Mouse (Mus musculus) forebrain, embryonic 14.5 days (tissue): Measurements from ENCODE around the gene Slc7a5. TPM values are rescaled to one million over a fixed set of nuclear protein-coding genes. Genes with fewer than 3 reads are reported as not detected.

Source experiments
- ATAC-seq: fragments of 200-750 bp; cut with Nextera tagmentation; 2 replicates; pipeline ENCODE4 v1.8.0; 2017; ENCODE audit warnings: mild to moderate bottlenecking, moderate library complexity
- DNase-seq: peaks from one replicate; pipeline ENCODE4 v3.0.0-alpha.2; 2015; ENCODE audit warnings: low spot score
- H3K27ac ChIP-seq: fragments of 300-500 bp; sonication (generic); 2 replicates; pipeline ENCODE4 v1.5.1; 2014; ENCODE audit warnings: low read depth, mild to moderate bottlenecking, control low read depth, low read length, moderate library complexity
- H3K27me3 ChIP-seq: fragments of 300-500 bp; sonication (generic); replicated peaks from 2 replicates; pipeline ENCODE4 v1.6.1; 2014; ENCODE audit warnings: low read length, control low read depth, mixed read lengths; ENCODE audit not compliant: control insufficient read depth, insufficient read depth
- H3K36me3 ChIP-seq: fragments of 300-500 bp; sonication (generic); 2 replicates; pipeline ENCODE4 v1.6.1; 2014; ENCODE audit warnings: low read length, control low read depth; ENCODE audit not compliant: control insufficient read depth, insufficient read depth
- H3K4me1 ChIP-seq: fragments of 300-500 bp; sonication (generic); 2 replicates; pipeline ENCODE4 v1.6.1; 2014; ENCODE audit warnings: antibody characterized with exemption, low read length, control low read depth; ENCODE audit not compliant: control insufficient read depth, insufficient read depth
- H3K4me2 ChIP-seq: fragments of 300-500 bp; sonication (generic); 2 replicates; pipeline ENCODE4 v1.6.1; 2014; ENCODE audit warnings: mild to moderate bottlenecking, control low read depth, low read length
- H3K4me3 ChIP-seq: fragments of 300-500 bp; sonication (generic); 2 replicates; pipeline ENCODE4 v1.5.1; 2014; ENCODE audit warnings: low read depth, low read length, control low read depth
- H3K9ac ChIP-seq: fragments of 300-500 bp; sonication (generic); 2 replicates; pipeline ENCODE4 v1.6.1; 2014; ENCODE audit warnings: mild to moderate bottlenecking, low read length, control low read depth, moderate library complexity
- H3K9me3 ChIP-seq: fragments of 300-500 bp; sonication (generic); replicated peaks from 2 replicates; pipeline ENCODE4 v1.6.1; 2016; ENCODE audit warnings: low read length, control low read depth, mixed read lengths; ENCODE audit not compliant: control insufficient read depth
- WGBS: fragments of 180-500 bp; shearing (Covaris S2); extraction: QIAGEN DNeasy Blood & Tissue Kit; methylation state at CpG from one replicate; pipeline ENCODE4 v1.1.7; 2014; 5-methylcytosine and 5-hydroxymethylcytosine counted together
- polyA plus RNA-seq: library from polyadenylated mRNA; unstranded; fragments of >200 nt; fragmentation: Nextera tagmentation; extraction: Ambion mirVana; gene quantifications from 2 replicates; pipeline ENCODE4 v1.2.1, GENCODE M21; 2014

The Slc7a5 gene
- polyA plus RNA-seq, 1 experiment from 2014 or later: 37.9 TPM

DNA sequence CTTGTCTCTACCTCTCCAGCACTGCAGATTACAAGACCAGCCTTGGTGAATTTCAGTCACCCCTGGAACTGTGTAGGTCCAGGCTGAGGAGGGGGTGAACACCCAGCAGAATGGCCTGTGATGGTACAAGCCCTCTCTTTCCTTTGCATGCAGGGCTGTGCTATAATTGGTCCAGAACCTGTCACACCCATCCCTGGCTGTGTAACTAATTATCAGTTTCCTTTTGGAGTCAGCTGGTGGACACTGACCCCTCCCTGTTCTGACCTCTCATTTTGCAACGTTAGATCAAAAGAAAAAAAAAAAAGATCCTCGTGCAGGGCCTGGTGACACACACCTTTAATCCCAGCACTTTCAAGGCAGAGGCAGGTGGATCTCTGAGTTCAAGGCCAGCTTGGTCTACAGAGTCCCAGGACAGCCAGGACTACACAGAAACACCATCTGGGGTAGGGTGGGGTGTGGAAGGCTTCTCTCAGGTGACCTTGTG is 35.6 kb upstream of the Slc7a5 start:
- Histone ChIP-seq H3K27ac (no peak overlapping the region), H3K9ac (no peak overlapping the region), H3K36me3 (no peaks in the 10 kb centered on the region), H3K4me2 (no peak overlapping the region), H3K4me3 (no peak overlapping the region), H3K4me1 (peaks cover 9% of the 10 kb centered on the region), H3K27me3 (no peaks in the 10 kb centered on the region), H3K9me3 (no peaks in the 10 kb centered on the region)
- ATAC-seq (no peak), DNase-seq (no peak)
- WGBS: 50% methylated on average over 2 of the region's 2 CpGs

DNA sequence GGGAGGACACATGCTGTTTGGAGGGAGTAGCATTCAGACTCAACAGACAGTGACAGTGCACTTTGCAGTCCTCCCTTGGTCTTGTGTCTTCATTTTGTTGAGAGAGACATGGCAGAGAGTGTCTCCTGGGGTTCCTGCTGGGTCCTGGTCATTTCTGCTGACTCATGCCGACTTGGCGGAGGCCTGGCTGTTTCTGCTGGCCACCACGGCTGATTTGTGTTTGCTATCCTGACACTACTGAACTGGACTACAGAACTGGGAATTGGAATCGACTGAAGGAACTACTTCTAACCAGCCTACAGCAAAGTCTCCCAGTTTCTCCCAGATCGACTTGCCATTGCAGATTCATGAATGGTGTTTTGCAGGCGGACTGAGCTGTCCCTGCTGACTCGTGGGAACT is 31.2 kb upstream of the Slc7a5 start:
- H3K27ac ChIP-seq: no peak overlapping the region
- no peaks in the 10 kb centered on the region for H3K9me3 ChIP-seq
- no peak overlapping the region for H3K9ac ChIP-seq
- ATAC-seq (no peak), DNase-seq (no peak)
- no peaks in the 10 kb centered on the region for H3K36me3 ChIP-seq
- no peak overlapping the region for H3K4me3 ChIP-seq
- WGBS: 84% methylated on average over 7 of the region's 7 CpGs
- H3K27me3 ChIP-seq: no peaks in the 10 kb centered on the region
- peaks cover 14% of the 10 kb centered on the region for H3K4me1 ChIP-seq
- no peak overlapping the region for H3K4me2 ChIP-seq

DNA sequence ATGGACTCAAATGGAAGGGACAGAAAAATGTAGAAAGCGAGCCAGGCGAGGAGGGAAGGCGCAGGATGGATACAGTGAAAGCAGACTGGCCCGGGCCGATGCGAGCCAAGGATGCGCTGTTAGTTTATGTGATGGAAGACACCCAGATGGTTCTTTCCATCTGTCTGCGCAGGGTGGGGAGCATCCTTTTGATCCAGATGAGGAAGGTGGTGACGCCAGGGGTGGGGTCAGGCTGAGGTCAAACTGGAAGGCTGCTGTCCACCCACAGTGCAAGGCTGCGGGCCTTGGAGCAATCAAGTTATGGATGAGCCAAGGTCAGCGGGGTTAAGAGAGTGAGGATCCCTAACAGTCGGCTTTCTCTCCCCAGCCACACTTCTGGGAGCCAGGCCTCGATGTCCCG is 28.9 kb upstream of the Slc7a5 start:
- no peaks in the 10 kb centered on the region for H3K9me3 ChIP-seq
- no peak overlapping the region for H3K4me2 ChIP-seq
- peak overlapping the region; percentile 46; the same call in 1 of the 2 replicates for H3K27ac ChIP-seq
- DNase-seq: no peak
- WGBS: 83% methylated on average over 14 of the region's 14 CpGs
- peaks cover 14% of the 10 kb centered on the region for H3K4me1 ChIP-seq
- no peak overlapping the region for H3K4me3 ChIP-seq
- no peak overlapping the region for H3K9ac ChIP-seq
- no peak for ATAC-seq
- no peaks in the 10 kb centered on the region for H3K27me3 ChIP-seq
- H3K36me3 ChIP-seq: no peaks in the 10 kb centered on the region

DNA sequence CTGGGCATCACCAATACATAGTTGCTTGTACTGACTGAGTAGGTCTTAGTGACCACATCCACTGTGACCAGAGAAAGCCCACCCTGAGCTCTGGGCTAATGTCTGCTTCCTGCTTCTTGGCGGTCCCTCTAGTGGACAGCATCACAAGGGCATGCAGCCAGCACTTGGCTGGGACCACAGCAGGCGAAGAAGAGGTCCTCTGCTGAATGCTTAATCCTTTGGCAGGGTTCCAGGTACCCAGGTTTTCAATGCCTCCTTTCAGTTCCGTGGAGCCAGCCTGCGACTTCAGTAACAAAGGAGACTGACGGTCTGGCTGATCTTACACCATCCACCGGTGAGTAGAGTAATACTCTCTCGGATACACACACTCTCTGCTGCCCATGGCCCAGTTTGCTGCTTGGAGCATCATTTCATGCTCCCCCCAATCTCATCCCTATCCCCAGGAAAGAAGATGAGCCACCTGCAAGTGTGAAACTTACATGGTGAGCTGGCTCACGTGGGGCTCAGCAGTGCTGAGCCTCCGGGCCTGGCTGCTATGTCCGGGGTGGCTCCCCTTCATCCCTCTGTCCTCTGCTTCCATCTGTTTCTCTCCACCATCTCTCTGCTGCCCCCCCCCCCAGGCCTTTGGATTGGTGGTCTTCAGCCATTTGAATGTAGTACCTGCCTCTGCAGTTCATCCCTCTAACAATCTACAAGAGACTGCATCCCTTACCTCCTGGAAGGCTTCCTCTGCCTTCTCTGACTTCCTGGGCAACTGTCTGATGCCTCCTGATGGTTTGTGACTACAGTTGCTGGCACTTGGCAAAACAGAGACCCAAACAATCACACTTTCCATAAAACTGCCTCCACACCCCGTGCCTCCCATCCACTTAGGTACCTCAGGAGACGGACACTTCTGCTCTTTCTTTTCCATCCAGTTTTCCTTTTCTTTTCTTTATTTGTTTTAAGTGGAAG is 28.1 kb upstream of the Slc7a5 start:
- Histone ChIP-seq H3K36me3 (no peaks in the 10 kb centered on the region), H3K4me3 (no peak overlapping the region), H3K4me2 (peak overlapping the region; percentile 22; the same call in 1 of the 2 replicates), H3K9ac (peak overlapping the region; percentile 29; the same call in 1 of the 2 replicates), H3K4me1 (peaks cover 14% of the 10 kb centered on the region), H3K9me3 (no peaks in the 10 kb centered on the region), H3K27me3 (no peaks in the 10 kb centered on the region), H3K27ac (peak overlapping the region; percentile 84)
- DNase-seq: peak; percentile 94
- 21% methylated on average over 12 of the region's 12 CpGs for WGBS
- ATAC-seq: peak; percentile 87

DNA sequence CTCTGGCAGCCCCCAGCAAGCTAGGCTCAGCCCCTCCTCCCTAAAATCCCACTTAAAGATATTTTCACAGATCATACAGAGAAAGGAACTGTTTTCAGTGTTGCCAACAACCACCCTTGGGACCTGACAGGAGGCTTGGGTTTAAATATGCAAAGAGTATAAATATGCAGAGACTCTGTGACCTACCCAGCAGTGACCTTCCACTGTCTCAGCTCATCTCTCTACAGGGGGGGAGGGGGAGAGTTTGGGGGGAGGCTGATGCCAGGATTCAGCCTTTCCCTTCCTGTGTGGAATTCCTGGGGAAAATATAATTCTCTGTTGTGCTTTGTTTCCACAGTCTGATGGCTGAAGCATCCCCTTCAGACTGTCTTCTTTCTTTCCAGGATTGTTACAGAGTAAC is 27.4 kb upstream of the Slc7a5 start:
- DNase-seq (no peak), ATAC-seq (peak; percentile 42; the same call in 1 of the 2 replicates)
- Histone ChIP-seq H3K9ac (no peak overlapping the region), H3K4me3 (no peak overlapping the region), H3K9me3 (no peaks in the 10 kb centered on the region), H3K27me3 (no peaks in the 10 kb centered on the region), H3K4me1 (peaks cover 14% of the 10 kb centered on the region), H3K27ac (peak overlapping the region; percentile 84), H3K4me2 (no peak overlapping the region), H3K36me3 (no peaks in the 10 kb centered on the region)

DNA sequence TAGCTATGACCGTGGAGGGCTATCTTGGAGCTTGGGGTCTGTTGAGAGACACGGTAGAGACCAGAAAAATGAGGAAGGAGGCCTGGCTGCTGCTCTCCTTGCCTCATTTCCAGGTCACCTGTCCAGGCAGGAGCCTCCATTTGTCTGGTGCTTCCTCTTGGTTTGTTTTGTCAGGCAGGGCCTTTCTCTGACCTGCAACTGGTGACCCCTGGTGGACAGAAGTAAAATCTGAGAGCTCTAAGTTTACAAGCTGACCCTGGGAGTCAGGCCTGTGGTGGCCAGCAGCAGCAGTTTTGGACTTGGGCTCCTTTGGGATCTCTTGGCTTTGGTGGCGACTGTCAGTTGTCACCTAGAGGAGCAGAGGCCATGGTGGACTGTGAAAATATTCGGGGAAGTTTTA is 27.0 kb upstream of the Slc7a5 start:
- no peaks in the 10 kb centered on the region for H3K27me3 ChIP-seq
- no peaks in the 10 kb centered on the region for H3K36me3 ChIP-seq
- H3K9ac ChIP-seq: no peak overlapping the region
- H3K4me1 ChIP-seq: peaks cover 14% of the 10 kb centered on the region
- peak overlapping the region; percentile 84 for H3K27ac ChIP-seq
- H3K9me3 ChIP-seq: no peaks in the 10 kb centered on the region
- H3K4me2 ChIP-seq: no peak overlapping the region
- 31% methylated on average over 4 of the region's 4 CpGs for WGBS
- no peak for ATAC-seq
- H3K4me3 ChIP-seq: no peak overlapping the region
- peak; percentile 45 for DNase-seq

DNA sequence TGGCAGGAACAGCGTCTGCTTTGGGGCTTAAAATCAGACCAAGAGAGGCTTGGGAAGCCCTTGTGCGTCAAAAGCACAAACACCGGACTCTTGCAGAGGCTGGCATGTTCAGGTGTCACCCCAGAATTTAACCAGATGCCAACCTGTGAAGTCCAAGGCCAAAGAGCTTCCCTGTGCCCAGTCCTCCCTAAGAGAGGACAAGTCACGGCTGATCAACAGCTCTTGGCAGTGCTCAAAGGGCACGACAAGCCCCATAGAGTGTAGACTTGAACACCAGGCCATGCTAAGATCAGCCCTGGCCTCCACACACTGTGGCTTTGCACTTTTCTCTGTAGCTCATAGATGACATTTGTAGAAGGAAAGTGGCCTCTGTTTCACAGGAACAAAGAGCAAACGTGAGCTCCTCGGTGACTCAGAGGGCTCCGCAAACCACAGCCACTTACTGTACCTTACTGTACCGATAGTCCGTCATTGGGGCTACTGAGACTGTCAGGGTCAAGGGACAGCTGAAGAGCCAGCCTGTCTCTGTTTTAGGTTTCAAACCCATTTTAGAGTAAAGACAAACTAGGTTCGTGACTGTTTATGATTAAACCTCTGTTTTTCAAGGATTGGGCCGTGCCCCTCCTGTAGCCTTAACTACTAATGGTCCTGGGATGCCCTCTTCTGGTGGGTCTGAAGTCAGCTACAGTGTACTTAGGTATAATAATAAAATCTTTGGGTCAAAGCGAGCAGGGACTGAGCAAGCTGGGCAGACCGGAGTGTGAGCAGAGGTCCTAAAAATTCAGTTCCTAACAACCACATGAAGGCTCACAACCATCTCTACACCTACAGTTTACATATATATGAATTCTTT is 25.4 kb upstream of the Slc7a5 start:
- H3K27ac ChIP-seq: no peak overlapping the region
- H3K4me3 ChIP-seq: no peak overlapping the region
- 84% methylated on average over 14 of the region's 14 CpGs for WGBS
- no peaks in the 10 kb centered on the region for H3K9me3 ChIP-seq
- H3K4me1 ChIP-seq: peaks cover 14% of the 10 kb centered on the region
- DNase-seq: no peak
- H3K9ac ChIP-seq: no peak overlapping the region
- H3K36me3 ChIP-seq: no peaks in the 10 kb centered on the region
- ATAC-seq: no peak
- no peak overlapping the region for H3K4me2 ChIP-seq
- no peaks in the 10 kb centered on the region for H3K27me3 ChIP-seq

DNA sequence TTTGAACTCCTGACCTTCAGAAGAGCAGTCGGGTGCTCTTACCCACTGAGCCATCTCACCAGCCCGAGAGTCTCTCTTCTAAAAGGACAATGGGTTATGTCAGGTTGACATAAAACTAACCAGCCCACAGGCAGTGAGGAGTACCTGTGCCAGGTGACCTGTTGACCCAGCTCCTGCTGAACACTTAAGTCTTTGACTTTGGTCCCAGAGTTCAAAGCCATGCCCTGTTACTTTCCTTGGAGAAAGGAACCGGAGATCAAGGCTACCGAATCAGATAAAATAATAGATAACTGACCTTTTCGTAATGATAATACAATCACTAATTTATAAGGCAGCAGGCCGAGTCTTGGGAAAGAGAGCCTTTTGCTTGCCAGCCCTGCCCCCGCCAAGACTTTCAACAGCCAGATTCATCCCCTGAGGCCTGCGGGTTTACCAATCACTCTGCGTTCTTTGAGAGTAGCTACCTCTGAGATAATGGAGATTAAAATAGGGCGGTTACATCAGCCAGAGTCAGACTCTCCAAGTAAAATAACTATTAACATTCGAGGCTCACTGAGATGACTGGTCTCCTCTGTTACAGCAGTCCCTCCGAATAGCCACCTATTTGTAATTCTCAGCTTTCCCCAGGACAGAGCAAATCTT is 24.7 kb upstream of the Slc7a5 start:
- Histone ChIP-seq H3K4me2 (no peak overlapping the region), H3K27me3 (no peaks in the 10 kb centered on the region), H3K4me1 (peaks cover 14% of the 10 kb centered on the region), H3K4me3 (no peak overlapping the region), H3K27ac (no peak overlapping the region), H3K9ac (no peak overlapping the region), H3K36me3 (no peaks in the 10 kb centered on the region), H3K9me3 (no peaks in the 10 kb centered on the region)
- ATAC-seq (no peak), DNase-seq (no peak)
- 73% methylated on average over 12 of the region's 12 CpGs for WGBS
